Mouse (Mus musculus) forebrain, embryonic 11.5 days (tissue): ENCODE measurements around the gene Gm47959. TPM values are rescaled to one million over a fixed set of nuclear protein-coding genes. Genes with fewer than 3 reads are reported as not detected.

Experiments used
- ATAC-seq: fragments of 200-750 bp; cut with Nextera tagmentation; replicated peaks from 2 replicates; pipeline ENCODE4 v1.8.0; 2017; ENCODE audit warnings: moderate TSS enrichment; ENCODE audit not compliant: low FRiP score
- DNase-seq: peaks from one replicate; pipeline ENCODE4 v3.0.0-alpha.2; 2017; ENCODE audit warnings: low spot score
- H3K27ac ChIP-seq: fragments of 300-500 bp; sonication (generic); 2 replicates; pipeline ENCODE4 v1.5.1; 2014; ENCODE audit warnings: low read depth, low read length
- H3K27me3 ChIP-seq: fragments of 300-500 bp; sonication (generic); 2 replicates; pipeline ENCODE4 v1.6.1; 2014; ENCODE audit warnings: mild to moderate bottlenecking, low read length, mixed read lengths; ENCODE audit not compliant: control insufficient read depth, insufficient read depth
- H3K36me3 ChIP-seq: fragments of 300-500 bp; sonication (generic); 2 replicates; pipeline ENCODE4 v1.6.1; 2014; ENCODE audit warnings: mild to moderate bottlenecking, low read length, moderate library complexity, mixed read lengths; ENCODE audit not compliant: control insufficient read depth, insufficient read depth
- H3K4me1 ChIP-seq: fragments of 300-500 bp; sonication (generic); replicated peaks from 2 replicates; pipeline ENCODE4 v1.6.1; 2014; ENCODE audit warnings: low read length, mixed read lengths; ENCODE audit not compliant: control insufficient read depth, insufficient read depth
- H3K4me2 ChIP-seq: fragments of 300-500 bp; sonication (generic); 2 replicates; pipeline ENCODE4 v1.6.1; 2014; ENCODE audit warnings: low read depth, mild to moderate bottlenecking, low read length, moderate library complexity, mixed read lengths; ENCODE audit not compliant: severe bottlenecking
- H3K4me3 ChIP-seq: fragments of 300-500 bp; sonication (generic); 2 replicates; pipeline ENCODE4 v1.5.1; 2014; ENCODE audit warnings: low read depth, low read length
- H3K9ac ChIP-seq: fragments of 300-500 bp; sonication (generic); 2 replicates; pipeline ENCODE4 v1.6.1; 2014; ENCODE audit warnings: low read length
- H3K9me3 ChIP-seq: fragments of 300-500 bp; sonication (generic); 2 replicates; pipeline ENCODE4 v1.6.1; 2016; ENCODE audit warnings: low read length, mixed read lengths; ENCODE audit not compliant: control insufficient read depth
- WGBS: fragments of 180-500 bp; shearing (Covaris S2); extraction: QIAGEN DNeasy Blood & Tissue Kit; methylation state at CpG from one replicate; pipeline ENCODE4 v1.1.7; 2014; 5-methylcytosine and 5-hydroxymethylcytosine counted together
- polyA plus RNA-seq: library from polyadenylated mRNA; unstranded; fragments of >200 nt; fragmentation: Nextera tagmentation; extraction: Ambion mirVana; gene quantifications from 2 replicates; pipeline ENCODE4 v1.2.1, GENCODE M21; 2014

Gene Gm47959
- polyA plus RNA-seq, 1 experiment from 2014 or later: not detected

DNA sequence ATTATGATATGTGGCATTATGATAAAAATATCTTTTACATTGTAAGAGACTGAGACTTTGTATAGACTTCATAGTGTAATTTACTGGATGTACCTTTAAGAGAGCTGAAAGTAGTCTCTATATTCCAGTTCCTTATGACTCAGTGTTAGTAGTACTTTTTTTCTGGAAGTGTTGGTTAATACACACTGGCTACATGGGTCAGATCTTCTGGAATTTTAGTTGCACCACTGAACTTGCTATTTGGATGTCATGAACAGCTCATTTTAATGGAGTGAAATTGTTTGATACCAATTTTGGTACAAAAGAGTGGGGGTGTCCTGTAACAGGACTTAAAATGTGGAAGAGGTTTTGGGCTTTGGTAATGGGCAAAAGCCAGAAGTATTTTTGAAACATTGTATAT lies 22.5 kb upstream of the Gm47959 start:
- no peak overlapping the region for H3K4me2 ChIP-seq
- no peak overlapping the region for H3K4me3 ChIP-seq
- DNase-seq (no peak), ATAC-seq (no peak)
- H3K36me3 ChIP-seq: no peaks in the 10 kb centered on the region
- H3K27me3 ChIP-seq: no peaks in the 10 kb centered on the region
- no peak overlapping the region for H3K27ac ChIP-seq
- no peak overlapping the region for H3K9ac ChIP-seq
- no peaks in the 10 kb centered on the region for H3K9me3 ChIP-seq
- H3K4me1 ChIP-seq: no peaks in the 10 kb centered on the region

DNA sequence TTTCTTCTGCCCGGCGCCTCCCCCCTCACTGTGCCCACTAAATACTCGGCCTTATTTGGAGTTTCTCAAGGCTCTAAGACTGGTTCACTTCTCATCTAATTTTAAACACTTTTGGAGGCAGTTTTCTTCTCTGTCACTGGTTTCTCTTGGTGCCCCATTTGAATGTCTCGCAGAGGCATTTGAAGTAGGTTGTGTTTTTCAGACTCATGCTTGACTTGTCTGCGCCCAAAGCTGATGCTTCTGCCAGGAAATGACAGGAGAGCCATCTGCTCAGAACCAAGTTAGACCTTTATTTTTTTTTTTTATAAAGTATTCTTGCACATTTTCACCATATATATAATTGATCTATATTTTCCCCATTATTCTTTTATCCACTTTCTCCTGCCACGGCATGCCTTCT lies 13.6 kb upstream of the Gm47959 start:
- Histone ChIP-seq H3K36me3 (no peaks in the 10 kb centered on the region), H3K27me3 (no peaks in the 10 kb centered on the region), H3K4me1 (no peaks in the 10 kb centered on the region), H3K9me3 (peaks cover 3% of the 10 kb centered on the region; the same call in 1 of the 2 replicates), H3K4me2 (no peak overlapping the region), H3K4me3 (no peak overlapping the region), H3K9ac (no peak overlapping the region), H3K27ac (no peak overlapping the region)
- ATAC-seq (no peak), DNase-seq (no peak)
- 95% methylated on average over 6 of the region's 6 CpGs for WGBS

DNA sequence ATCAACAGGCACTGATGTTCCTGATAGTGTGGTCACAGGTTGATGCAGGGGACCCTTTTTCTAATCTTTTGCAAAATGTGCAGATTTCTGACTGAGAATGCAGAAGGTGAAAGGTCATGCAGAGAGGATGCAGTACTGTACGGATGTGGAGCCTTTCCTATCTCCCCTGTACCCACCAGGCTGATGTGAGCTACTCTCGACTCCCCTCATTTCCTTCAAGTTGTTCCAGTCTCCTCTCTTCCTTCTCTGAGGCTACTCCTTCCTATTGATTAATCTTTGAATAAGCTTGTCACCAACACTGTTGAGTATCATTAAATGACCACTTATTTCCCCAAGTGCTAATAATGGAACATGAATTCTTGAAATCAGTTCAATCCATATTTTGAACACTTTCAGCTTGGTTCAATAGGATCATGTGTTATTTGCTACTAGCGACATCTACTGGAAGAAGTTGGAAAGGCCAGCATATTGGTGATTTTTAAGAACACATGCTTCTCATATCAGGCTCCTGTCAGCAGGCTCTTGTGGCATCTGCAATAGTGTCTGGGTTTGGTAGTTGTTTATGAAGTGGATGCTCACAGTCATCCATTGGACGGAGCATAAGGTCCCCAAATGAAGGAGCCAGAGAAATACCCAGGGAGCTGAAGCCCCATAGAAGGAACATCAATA lies 12.7 kb upstream of the Gm47959 start:
- H3K9ac ChIP-seq: no peak overlapping the region
- H3K27ac ChIP-seq: no peak overlapping the region
- WGBS: 43% methylated on average over 4 of the region's 4 CpGs
- peak; percentile 18; the same call in 1 of the 2 replicates for ATAC-seq
- DNase-seq: no peak
- H3K4me3 ChIP-seq: no peak overlapping the region
- H3K27me3 ChIP-seq: no peaks in the 10 kb centered on the region
- peaks cover 3% of the 10 kb centered on the region; the same call in 1 of the 2 replicates for H3K9me3 ChIP-seq
- H3K4me1 ChIP-seq: no peaks in the 10 kb centered on the region
- H3K36me3 ChIP-seq: no peaks in the 10 kb centered on the region
- H3K4me2 ChIP-seq: no peak overlapping the region

DNA sequence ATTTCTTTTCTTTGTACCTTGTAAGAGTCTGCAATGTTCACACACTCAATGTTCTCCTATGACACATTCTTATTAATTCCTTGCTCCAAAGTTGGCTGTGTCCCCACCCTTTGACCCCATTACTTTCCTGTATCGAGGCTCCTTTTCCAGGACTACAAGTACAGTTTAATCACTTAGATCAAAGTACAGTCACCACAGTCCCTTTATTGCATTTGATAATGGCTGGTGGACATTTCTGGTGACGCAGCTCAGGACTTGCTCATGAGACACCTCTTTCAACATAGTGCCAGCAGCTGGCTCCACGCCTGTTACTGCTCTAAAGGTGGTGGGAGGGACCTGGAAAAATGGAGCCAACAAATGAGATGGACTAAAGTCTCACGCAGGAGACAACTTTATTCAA lies 9.3 kb upstream of the Gm47959 start:
- WGBS: 85% methylated on average over 4 of the region's 4 CpGs
- H3K36me3 ChIP-seq: no peaks in the 10 kb centered on the region
- H3K4me2 ChIP-seq: no peak overlapping the region
- no peaks in the 10 kb centered on the region for H3K27me3 ChIP-seq
- DNase-seq (no peak), ATAC-seq (no peak)
- H3K27ac ChIP-seq: no peak overlapping the region
- no peaks in the 10 kb centered on the region for H3K4me1 ChIP-seq
- no peaks in the 10 kb centered on the region for H3K9me3 ChIP-seq
- H3K9ac ChIP-seq: no peak overlapping the region
- no peak overlapping the region for H3K4me3 ChIP-seq

DNA sequence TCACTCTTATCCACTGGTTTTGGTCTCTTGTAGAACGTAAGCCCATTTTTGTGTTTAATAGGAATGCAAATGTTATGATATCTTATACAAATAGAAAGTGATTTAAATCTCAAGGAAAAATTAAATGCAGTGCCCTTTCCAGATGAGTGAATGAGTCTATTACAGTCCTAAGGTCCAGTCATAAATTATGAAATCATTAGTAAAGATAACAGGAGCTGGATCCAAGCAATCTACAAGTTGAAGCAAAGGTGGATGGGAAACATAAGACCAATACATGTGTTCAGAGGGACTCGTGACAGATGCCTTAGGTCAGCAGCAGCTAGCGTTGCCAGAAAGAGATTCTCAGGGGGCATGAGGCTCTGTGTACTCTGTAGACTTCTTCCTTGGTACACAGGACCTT lies 8.8 kb upstream of the Gm47959 start:
- Histone ChIP-seq H3K27ac (no peak overlapping the region), H3K36me3 (no peaks in the 10 kb centered on the region), H3K4me3 (no peak overlapping the region), H3K4me2 (no peak overlapping the region), H3K4me1 (no peaks in the 10 kb centered on the region), H3K9ac (no peak overlapping the region), H3K9me3 (no peaks in the 10 kb centered on the region), H3K27me3 (no peaks in the 10 kb centered on the region)
- no peak for DNase-seq
- no peak for ATAC-seq
- 85% methylated on average over 3 of the region's 3 CpGs for WGBS

DNA sequence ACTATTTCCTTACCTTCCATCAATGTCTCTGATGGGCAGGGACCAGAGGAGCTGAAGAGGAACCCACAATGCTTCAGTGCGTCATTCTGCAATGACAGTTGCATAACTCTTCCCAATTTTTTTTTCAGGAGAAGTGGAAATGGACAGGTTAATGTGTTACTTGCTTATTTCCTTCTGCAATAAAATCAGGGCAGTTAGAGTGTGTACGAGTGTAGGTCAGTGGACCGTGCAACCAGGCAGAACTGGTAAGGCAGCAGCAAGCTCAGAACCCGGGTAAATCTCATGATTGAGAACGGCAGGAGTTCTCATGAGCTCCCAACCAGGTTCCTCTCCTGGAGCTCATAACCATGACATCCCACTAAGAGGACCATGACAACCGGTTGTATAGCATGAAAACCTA lies 8.3 kb upstream of the Gm47959 start:
- Histone ChIP-seq H3K4me1 (no peaks in the 10 kb centered on the region), H3K27me3 (no peaks in the 10 kb centered on the region), H3K9ac (no peak overlapping the region), H3K4me3 (no peak overlapping the region), H3K9me3 (no peaks in the 10 kb centered on the region), H3K4me2 (no peak overlapping the region), H3K36me3 (no peaks in the 10 kb centered on the region), H3K27ac (no peak overlapping the region)
- ATAC-seq: no peak
- WGBS: 92% methylated on average over 6 of the region's 6 CpGs
- DNase-seq: no peak

DNA sequence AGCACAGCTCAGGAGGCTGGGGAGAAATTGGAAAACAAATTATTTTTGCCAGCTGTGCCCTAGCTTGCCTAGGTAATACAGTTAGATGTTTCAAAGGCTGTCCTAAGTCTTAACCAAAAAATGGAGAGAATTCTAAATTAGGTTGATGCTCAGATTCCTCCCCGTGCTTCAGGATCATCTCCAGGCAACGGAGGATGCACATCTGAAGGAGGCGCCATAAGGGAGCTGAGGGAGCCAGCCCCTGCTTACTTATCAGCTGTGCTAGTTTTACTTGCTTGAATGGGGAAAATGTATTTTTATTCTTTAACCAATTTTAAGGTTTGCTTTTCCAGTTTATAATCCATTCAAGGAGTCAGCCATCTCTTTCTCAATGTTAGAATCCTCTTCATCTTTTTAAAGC lies 6.4 kb upstream of the Gm47959 start:
- no peak for DNase-seq
- WGBS: 87% methylated on average over 3 of the region's 3 CpGs
- H3K9ac ChIP-seq: no peak overlapping the region

DNA sequence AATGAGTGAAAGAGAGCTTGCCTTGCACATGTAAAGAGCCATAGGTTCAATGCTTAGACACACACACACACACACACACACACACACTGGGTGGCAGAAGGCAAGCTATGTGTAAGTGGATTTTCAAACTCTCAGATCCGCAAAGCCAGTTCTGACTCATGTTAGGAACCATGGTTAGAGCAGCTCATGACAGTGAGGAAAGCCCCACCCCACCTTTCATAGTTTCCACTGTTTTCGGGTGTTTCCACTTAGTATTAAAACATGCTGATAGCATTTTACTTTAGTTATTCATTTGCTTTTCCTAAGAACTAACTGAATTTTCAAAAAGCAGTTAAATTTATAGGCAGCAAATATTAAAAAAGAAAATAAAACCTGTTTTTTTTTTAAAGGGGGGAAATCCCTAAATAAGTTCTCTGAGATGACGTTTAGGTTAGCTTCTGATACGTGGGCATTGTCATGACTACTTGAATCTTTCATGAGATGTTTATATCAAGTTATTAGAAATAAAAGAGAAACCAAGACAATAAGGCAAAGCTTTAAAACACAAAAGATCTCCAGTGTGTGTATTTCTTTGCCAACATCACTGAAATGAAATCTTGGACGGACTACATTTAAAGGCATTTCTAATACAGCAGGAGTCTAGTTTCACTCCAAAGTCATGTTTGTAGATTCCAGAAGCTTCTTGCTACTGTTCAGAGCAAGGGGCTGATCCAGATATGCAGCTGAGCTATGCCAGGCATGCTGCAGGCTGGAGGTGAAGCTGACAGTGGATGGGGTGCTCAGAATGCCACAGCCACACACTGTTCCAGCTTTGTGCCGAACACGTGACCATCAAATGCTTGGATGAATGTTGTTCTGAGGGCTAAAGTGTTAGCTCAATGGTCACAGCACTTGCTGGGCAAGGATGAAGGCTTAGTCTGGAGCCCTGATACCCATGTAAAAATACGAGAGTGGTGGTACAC lies 6.2 kb downstream of the Gm47959 start:
- no peaks in the 10 kb centered on the region for H3K27me3 ChIP-seq
- H3K9ac ChIP-seq: no peak overlapping the region
- H3K36me3 ChIP-seq: no peaks in the 10 kb centered on the region
- H3K4me2 ChIP-seq: no peak overlapping the region
- WGBS: 87% methylated on average over 8 of the region's 8 CpGs
- DNase-seq (no peak), ATAC-seq (no peak)
- H3K27ac ChIP-seq: no peak overlapping the region
- H3K4me1 ChIP-seq: no peaks in the 10 kb centered on the region
- H3K4me3 ChIP-seq: no peak overlapping the region
- H3K9me3 ChIP-seq: no peaks in the 10 kb centered on the region

More for the DNA sequence above, 6.4 kb upstream of the Gm47959 start:
- no peak for ATAC-seq
- no peaks in the 10 kb centered on the region for H3K27me3 ChIP-seq
- no peaks in the 10 kb centered on the region for H3K4me1 ChIP-seq
- H3K4me3 ChIP-seq: no peak overlapping the region
- no peak overlapping the region for H3K4me2 ChIP-seq
- no peak overlapping the region for H3K27ac ChIP-seq
- no peaks in the 10 kb centered on the region for H3K9me3 ChIP-seq
- no peaks in the 10 kb centered on the region for H3K36me3 ChIP-seq
